26 mouse cellular contexts compared by ENCODE assay signal in the genomic region with DNA sequence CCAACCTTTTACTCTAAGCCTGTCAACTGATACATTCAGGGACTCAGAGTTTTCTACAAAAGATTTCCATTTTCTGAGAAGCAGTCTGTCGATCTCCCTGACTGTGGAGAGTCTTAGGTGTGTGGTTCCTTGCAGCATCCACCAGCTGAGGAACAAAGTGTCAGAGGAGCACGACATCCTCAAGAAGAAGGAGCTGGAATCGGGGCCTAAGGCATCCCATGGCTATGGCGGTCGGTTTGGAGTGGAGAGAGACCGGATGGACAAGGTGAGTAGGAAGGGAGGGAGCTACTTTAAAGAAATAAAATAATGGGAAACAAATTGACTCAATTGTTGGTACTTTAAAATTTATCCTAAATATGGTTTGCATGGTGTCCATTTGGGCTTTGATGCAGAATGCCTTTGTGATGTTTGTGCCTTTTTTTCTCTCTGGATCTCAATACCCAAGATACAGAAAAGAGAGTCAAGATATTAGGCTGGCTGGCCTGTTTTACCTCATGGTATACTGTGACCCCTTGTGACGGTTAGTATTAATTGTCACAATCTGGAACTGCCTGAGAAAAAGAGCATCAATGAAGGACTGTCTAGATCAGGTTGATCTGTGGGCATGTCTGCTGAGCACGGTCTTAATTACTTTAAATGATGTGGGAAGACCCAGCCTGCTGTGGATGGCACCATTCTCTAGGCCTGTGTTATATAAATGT. TPM values are rescaled to one million over a fixed set of nuclear protein-coding genes. Genes with fewer than 3 reads are reported as not detected.
"Had no signal": no experiment of that assay in that cellular context is flagged by ENCODE, and none has a peak within 500 bp of the region (broad histone marks: within the 10 kb centered on the region; RNA-seq: fewer than 3 reads in every experiment).

No protein-coding gene starts in this region.

- H3K36me3 ChIP-seq: lung, embryonic 15.5 days; midbrain, embryonic 10.5 days; midbrain, embryonic 13.5 days; stomach, embryonic 15.5 days had no signal

- H3K9ac ChIP-seq: liver, embryonic 14.5 days; lung, embryonic 15.5 days; midbrain, embryonic 13.5 days; stomach, embryonic 15.5 days had no signal

- H3K4me1 ChIP-seq: lung, embryonic 15.5 days; stomach, embryonic 15.5 days had no signal

- H3K4me2 ChIP-seq: liver, embryonic 11.5 days; lung, embryonic 15.5 days; midbrain, embryonic 13.5 days; stomach, embryonic 15.5 days had no signal

- H3K27ac ChIP-seq: layer of hippocampus, adult 2 months; left cerebral cortex, adult 2 months; liver, embryonic 14.5 days; lung, embryonic 15.5 days; midbrain, embryonic 10.5 days; midbrain, embryonic 13.5 days; stomach, embryonic 15.5 days had no signal

- H3K9me3 ChIP-seq: lung, embryonic 15.5 days; megakaryocyte, embryonic 14.5 days; midbrain, embryonic 10.5 days; midbrain, embryonic 13.5 days; stomach, embryonic 15.5 days had no signal

- ATAC-seq: midbrain, embryonic 13.5 days; midbrain, embryonic 16.5 days had no signal

- DNase-seq: kidney, adult 18-20 months; kidney, adult 9 months; kidney, postnatal 25 days; layer of hippocampus, adult 9-11 months; lung, adult 18-20 months; lung, postnatal 10 days; lung, postnatal 36 days; right cerebral cortex, adult 18-20 months; right cerebral cortex, postnatal 14 days; right cerebral cortex, postnatal 4 days; thymus, adult 2 months; thymus, postnatal 14 days; thymus, postnatal 4 days had no signal

- H3K4me3 ChIP-seq: layer of hippocampus, adult 2 months; left cerebral cortex, adult 2 months; lung, embryonic 15.5 days; megakaryocyte, embryonic 14.5 days; midbrain, embryonic 10.5 days; midbrain, embryonic 13.5 days; myocyte; stomach, embryonic 15.5 days had no signal

- H3K27me3 ChIP-seq: lung, embryonic 15.5 days; megakaryocyte, embryonic 14.5 days; midbrain, embryonic 13.5 days; stomach, embryonic 15.5 days had no signal

RNA-seq across cellular contexts. Expression of a gene that starts 43.7 kb away (rescaled TPM):
- total RNA-seq: layer of hippocampus, adult 2 months; layer of hippocampus, postnatal 25 days had no signal
- polyA plus RNA-seq: liver, embryonic 11.5 days; midbrain, embryonic 13.5 days; neural tube, embryonic 14.5 days had no signal
